Mouse (Mus musculus) left cerebral cortex, postnatal 14 days (tissue): ENCODE measurements around the gene Ces4a. TPM values are rescaled to one million over a fixed set of nuclear protein-coding genes. Genes with fewer than 3 reads are reported as not detected.
"Not testable (repeated sequence)": the region's sequence is repeated elsewhere in the genome, so short reads cannot be mapped to it uniquely, and the experiment has no call there.

Experiments
- DNase-seq, 2 experiments: peaks; one replicate each; pipeline ENCODE4 v3.0.0; 2021 to 2022; ENCODE audit warnings: low spot score in 2 of 2, mixed read lengths in 1 of 2
- intact Hi-C: fragments of 180-260 bp; cut with DNase I; formaldehyde crosslinking; loops from one replicate; pipeline ENCODE4 v1.15.1; 2025
- long read RNA-seq, 2 experiments: library from polyadenylated mRNA; stranded (forward); transcript quantifications; one replicate each; pipeline ENCODE4 v2.0.0; 2021
- total RNA-seq, 2 experiments: library from RNA; stranded (reverse); gene quantifications; 2 replicates each; pipeline ENCODE4 v1.2.3; 2021

Ces4a gene
- total RNA-seq: not detected
- long read RNA-seq, experiment 1: 0 reads
- long read RNA-seq, experiment 2: 0 reads

DNA sequence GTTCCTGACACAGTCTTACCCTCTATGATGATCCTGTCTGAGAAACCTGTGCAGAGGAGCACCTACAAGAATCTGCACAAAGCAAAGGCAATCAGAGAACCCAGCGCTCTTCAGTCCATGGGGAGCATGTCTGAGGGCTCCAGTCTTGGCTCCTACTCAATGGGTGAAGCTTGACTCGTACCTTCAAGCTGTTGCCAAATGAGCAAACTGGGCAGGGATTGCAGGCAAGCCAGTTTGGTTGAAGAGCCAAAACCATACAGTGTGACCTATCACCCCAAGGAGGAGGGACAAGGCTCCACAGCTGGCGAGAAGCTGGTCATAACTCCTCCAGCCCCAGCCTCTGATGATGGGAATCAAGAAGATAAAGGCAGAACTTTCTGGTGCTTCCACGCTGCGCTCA, at the start of gene Ces4a:
Ces4a (plus strand) TSS at position 292 of the 400 bp plus-strand sequence.
- intact Hi-C loops: no loop called here
- DNase-seq: no peak

DNA sequence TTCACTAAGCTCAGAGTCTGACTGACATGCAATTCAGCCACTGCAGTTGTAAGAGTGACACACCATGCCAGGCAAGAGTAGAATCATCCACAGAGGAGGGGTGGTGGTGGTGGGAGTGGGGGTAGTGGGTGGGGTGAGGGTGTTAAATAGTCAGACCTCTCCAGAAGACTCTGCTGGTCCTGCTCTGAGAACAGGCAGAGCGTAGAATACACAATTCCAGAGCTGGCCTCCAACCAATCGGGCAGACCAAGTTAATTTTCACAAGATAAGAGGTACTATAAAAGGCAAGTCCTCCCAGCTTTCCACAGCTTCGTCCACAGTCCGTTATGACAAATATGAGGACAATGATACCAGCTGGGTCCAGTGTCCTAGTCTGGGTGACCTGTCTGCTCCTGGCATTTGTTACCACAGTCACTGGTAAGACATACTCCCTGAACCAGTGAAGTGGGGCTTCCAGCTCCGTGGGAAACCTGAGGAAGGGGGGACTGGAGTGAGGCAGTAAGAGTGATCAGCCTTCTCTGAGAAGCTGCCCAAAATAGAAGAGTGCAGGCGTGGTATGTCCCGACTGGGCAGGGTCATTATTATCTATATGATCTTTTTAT, 48.0 kb upstream of the Ces4a start, which contains the start of gene Ces3b:
Ces3b (plus strand) TSS at position 305 of the 602 bp plus-strand sequence.
- DNase-seq: no peak
- intact Hi-C loops: no loop called here

DNA sequence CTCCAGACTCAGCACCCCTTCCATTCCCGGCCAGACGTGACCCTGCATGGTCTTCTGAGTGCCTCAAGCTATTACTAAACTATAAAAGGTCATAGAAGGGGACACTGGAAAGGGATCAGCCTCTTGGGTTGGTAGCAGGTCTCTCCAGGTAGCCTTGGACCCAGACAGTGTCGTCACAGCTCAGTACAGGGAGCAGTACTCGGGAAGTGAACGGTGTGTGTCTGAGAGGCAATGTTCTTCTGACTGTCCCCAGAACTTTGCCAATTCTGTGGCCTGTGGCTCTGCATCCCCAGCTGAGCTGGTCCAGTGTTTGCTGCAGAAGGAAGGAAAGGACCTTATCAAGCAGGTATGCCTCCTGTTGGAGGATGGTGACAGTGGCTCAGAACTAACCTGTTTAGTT, 43.4 kb upstream of the Ces4a start:
- intact Hi-C loops, DNase-seq: not testable (repeated sequence)

DNA sequence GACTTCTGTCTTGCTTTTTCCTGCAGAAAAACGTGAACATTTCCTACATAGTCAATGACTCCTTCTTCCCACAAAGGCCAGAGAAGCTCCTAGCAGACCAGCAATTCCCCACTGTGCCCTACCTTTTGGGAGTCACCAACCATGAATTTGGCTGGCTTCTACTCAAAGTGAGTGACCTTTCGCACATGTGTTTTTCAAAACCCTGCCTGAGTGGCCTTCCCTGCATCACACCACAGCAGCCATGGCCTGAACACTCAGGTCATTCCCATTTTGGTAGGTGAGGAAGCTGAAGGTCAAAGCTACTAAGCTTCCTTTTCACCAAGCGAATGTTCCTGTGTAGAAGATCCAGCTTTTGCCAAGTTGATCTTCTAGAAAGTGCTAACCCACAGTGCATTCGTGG, 43.0 kb upstream of the Ces4a start:
- intact Hi-C loops: no loop called here

DNA sequence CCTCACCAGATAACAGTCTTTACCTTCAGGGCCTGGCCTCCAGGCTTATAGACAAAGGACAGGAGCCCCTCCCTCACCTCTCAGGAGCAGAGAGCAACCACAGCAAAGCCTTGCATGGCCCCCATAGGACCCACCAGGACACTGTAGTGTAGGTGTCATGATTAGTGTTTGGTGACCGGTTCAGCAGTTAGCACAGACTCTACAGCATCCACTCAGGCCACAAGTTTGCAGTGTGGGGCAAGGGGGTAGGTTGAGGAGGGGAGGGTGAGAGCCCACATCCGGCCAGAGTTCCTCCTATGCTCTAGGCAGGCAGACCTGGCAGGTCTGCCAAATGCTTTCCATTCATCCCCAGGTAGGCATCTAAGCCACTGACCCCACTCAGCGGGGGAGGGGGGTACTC, 37.6 kb upstream of the Ces4a start:
- intact Hi-C loops: no loop called here
- no peak for DNase-seq

More for the DNA sequence above, 43.0 kb upstream of the Ces4a start:
- no peak for DNase-seq

DNA sequence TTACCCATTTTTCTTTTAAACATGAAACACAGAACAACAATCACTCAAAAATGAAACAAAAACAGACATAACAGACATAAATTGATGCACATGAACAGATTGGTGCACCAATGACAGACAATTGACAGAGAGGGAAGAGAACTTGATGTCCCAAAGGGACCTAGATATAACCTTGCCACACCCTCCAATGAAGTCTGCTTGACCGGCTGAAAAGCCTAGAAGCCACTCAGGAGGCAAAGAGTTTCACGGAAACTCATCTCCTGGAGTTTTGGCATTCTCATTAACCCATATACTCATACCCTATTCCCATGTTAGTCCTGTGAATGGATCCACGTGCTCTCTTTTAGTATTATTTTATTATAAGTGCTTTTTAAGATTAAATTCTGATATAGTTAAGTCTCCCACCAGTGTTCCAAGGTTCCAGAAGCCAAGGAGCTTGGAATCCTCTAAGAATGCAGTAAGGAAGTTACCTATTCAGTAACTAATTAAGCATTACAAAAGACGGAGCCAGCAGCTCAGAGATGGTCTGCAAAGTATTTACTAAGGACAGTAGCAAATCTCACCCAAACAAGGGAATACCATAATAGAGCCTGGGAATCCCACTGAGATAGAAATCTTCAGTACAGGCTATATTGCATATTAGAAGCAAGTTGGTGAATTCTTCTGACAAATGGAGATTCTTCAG, 29.4 kb upstream of the Ces4a start:
- DNase-seq, intact Hi-C loops: not testable (repeated sequence)

DNA sequence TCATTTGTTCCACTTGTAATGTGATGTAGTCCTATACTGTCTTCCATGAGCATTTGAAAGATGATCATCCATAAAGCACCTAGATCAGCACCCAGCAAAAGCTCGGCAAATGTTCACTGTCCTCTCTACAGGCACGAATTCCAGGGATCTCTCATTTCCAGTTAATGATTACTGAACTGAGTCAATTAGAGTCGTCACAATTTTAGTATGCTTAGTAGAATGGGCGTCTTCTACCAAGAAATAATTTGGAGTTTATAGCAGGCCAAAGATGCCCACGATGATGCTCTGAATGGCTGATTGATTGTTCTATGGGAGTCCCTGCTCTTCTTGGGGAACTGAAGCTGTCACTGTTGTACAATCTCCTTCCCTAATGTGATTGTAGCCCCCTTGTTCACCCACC, 27.9 kb upstream of the Ces4a start:
- intact Hi-C loops: not testable (repeated sequence)

DNA sequence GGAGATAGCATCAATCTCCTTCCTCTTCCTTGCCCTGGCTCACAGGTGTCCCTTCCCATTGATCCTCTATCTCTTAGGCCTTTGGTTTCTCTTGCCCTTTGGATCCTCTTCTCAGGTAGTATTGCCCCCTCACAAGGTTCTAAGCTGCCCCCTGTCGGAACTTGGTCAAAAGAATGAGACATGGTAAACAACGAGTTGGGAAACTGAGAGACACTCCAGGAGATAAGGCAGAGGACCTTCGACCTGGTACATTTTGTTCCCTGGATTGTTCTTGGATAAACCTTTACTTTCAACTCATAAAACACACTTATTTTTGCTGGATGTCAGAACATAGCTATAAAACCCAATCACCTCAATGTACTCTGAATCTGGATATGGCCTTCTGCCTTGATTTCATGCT, 27.4 kb upstream of the Ces4a start:
- intact Hi-C loops: no loop called here

More for the DNA sequence above, 27.9 kb upstream of the Ces4a start:
- not testable (repeated sequence) for DNase-seq

DNA sequence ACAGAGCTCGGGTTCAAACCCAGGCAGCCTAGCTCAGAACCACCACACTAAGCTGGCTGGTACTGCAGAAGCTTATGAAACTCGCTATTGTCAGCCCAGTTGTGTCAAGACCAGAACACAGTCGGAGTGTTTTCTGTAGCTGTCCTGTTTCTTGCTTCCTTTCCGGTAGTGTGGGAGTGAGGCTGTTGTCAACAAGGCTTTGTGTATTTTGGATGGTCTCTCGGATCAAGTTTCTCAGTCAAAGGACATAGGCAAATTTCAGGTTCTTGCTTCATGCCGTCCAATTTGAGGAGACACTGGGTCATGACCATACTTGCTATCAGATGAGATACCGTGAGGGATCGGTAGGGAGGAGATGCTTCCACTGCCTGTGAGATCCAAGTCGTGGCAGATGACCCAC, 1.7 kb upstream of the Ces4a start:
- intact Hi-C loops: loop anchor here (10.0 kb wide), 1 partner anchor 475 kb away; no protein-coding TSS in a partner anchor
- no peak for DNase-seq

More for the DNA sequence above, 27.4 kb upstream of the Ces4a start:
- no peak for DNase-seq

DNA sequence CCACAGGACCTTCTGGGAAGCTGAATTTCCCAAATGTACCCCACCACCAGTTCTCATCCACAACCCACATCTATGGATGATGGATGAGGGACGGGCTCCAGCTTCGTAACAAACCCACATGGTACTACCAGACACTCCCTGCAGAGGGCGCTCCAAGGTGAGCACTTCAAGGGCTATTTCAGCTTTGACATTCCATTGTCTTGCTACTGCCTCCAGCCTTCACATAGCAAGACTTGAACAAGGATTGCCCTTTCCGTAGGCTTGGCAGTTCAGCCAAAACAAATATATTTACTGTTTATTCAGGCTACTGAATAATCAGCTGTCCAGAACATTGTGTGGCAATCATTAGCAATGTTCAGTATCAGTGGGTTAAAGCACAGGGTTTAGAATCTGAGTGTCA, 6.8 kb downstream of the Ces4a start:
- DNase-seq: peak; percentile 10 to 57
- intact Hi-C loops: loop anchor here (5.0 kb wide), 1 partner anchor 84 kb away; no protein-coding TSS in a partner anchor

DNA sequence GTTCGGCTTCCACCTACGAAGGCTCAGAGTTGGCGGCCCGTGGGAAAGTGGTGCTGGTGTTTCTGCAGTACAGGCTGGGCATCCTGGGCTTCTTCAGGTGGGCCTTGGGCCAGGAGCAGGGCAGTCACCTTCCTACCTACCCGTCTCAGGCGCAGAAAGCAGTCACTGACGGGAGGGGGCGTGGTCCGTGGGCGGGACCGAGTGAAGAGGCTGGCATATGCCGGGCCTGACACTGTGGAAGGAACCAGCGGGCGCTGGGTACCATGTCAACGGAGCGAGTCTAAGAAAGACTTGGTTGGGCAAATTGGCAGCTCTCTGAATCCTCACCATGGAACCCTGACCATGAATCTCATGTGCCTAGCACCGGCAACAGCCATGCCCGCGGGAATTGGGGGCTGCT, 10.8 kb downstream of the Ces4a start:
- intact Hi-C loops: no loop called here
- no peak for DNase-seq

DNA sequence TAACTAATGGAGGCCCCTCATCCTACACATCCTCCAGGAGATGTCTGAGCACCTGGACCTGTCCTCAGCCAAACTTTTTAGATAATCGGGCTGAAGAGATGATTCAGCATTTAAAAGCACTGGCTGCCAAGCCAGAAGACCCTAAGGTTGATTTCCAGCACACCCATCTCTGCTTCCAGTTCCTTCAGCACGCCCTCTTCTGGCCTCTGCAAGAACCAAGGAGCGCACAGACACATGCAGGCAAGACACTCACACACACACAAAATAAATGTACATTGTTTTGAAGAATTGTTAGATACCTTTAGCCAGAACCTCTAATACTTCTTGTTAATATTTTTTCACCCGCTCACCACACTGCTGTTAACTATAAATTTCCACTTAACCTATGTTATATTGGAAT, 20.1 kb downstream of the Ces4a start:
- no peak for DNase-seq

DNA sequence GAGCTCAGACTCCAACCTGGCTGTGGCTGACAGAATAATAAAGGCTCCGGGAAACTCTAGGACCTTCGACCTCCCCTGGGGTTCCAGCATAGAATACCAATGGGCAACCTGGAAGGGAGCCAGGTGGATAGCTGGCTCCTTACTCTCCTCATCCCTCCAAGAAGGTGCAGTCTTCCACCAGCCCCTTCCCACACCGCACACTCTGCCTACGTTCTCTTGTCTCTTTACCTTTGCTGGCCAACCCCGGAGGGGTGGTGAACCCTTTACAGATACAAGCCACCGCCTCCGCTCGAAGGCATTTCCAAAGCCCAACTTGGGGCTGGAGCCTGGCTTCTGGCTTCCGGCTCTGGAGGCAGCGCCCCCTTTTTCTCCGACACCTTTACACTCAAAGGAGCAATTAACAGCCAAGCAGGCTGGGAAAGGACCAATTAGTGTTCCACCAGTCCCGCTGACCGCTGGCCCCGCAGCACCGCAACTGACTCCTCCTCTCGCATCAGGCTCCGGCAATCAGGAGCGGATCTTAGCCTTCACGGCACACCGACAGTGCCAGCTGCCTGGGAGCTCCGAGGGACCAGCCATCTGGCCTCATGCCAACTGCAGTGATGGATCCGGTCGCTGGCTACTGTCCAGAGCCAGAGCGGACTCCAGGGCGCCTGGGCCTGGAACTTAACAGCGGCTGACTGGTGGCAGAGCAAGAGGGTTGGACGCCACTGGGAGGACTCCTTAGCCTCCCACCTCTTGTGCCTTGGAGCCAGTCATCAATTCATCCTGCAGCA, 21.2 kb downstream of the Ces4a start:
- intact Hi-C loops: no loop called here
- DNase-seq: peak; percentile 78 to 82

More for the DNA sequence above, 20.1 kb downstream of the Ces4a start:
- intact Hi-C loops: no loop called here

DNA sequence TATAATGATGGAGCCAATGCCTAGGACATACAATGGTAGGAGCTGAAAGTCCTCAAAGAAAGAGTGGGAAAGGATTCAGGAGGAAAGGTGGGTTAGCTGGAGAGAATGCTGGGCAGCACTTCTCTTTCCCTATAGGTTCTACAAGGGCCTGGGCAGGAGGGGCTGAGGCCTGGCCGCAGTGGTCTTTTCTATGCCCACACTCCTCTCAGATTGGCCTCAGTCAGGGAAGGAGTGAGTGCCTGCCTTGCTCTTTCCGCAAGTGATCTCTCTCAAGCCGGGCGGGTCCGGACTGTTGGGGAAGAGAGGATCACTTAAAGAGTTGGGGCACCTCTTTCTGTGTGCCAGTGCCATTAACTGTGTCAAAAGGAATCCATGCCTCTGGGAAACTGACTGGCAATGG, 22.7 kb downstream of the Ces4a start:
- no peak for DNase-seq
- intact Hi-C loops: no loop called here

DNA sequence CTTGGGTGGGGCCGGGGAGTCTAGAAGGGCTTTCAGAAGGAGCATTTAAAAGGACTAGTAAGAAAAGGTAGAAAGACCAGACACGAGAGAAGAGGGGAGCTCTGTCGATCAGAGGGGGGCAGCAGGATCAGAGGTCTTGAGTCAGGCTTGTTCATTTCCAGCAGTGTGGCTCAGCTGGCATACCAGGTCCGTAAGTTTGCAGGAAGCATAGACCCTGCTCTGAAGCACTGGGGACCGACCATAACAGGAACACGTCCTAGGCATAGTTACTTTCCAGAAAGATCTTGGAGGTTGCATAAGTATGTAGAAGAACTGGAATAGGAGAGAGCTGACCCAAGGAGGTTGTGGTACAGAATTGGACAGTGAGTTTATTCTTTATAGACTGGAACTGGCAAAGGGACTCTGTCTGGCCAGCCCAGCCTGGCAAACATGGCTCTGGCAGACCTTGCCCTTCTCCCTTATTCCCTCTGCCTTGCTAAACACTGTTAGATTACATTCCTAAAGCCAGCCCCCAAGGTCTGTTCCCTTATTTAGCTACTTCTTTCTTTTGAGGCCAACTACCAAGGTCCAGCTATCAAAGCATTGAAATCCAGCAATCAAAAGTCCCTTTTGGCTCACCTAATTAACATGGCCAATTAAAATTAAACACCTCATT, 23.6 kb downstream of the Ces4a start:
- DNase-seq: no peak
- intact Hi-C loops: no loop called here

DNA sequence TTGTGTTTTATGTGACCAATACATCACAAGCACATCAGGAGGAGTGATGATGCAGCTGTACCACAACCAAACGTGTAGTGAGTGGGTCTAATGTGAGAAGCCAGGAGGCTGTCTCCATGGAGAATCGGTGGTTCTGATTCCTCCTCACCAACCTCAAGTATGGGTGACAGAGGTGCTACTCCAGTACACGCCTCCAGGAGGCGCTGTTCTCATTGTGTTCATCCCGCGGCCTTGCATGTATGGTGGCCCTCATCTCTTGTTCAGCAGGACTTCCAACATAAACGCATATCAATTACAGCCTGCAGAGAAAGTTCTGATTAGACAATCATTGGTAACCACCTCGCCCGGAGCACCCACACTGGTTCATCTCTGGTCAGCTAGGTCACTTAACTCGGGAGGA, 26.0 kb downstream of the Ces4a start:
- peak in 1 of 2 experiments; percentile 24 for DNase-seq
- intact Hi-C loops: no loop called here

DNA sequence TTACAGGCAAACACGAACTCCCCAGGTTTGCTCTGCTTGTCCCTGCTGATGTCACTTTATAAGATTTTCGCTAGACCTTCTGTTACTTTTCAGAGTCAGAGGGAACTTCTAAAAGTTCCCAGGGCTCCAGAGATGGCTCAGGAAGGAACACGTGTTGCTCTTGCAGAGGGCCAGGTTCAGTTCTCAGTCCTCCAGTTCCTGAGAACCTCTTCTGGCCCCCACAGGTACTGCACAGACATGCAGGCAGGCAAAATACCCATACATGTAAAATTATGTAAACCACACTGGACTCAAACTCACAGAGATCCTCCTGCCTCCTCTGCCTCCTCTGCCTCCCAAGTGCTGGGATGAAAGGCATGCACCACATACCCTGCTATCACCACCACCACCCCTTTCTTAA, 26.5 kb downstream of the Ces4a start:
- DNase-seq: no peak
- intact Hi-C loops: no loop called here

DNA sequence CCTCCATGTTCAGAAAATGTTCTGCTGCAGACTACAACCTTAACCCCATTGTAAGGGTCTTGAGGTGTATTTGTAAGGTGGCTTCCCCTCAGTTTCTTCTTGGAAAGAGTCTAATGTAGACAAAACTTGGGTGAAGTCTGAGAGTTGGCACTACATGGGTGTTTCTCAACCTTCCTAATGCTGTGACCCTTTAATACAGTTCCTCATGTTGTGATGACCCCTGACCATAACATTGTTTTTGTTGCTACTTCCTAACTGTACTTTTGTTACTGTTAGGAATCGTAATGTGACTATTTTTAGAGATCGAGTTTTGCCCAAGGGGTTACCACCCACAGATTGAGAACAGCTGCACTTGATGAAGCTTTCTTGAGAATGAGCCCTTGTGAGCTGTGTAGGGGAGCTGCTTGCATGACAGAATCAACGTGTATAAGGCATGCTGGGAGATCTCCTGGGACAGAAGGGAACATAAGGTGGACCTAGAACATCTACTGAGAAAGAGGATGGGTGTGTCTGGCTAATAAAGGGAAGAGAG, 29.6 kb downstream of the Ces4a start:
- intact Hi-C loops: no loop called here
- no peak for DNase-seq

DNA sequence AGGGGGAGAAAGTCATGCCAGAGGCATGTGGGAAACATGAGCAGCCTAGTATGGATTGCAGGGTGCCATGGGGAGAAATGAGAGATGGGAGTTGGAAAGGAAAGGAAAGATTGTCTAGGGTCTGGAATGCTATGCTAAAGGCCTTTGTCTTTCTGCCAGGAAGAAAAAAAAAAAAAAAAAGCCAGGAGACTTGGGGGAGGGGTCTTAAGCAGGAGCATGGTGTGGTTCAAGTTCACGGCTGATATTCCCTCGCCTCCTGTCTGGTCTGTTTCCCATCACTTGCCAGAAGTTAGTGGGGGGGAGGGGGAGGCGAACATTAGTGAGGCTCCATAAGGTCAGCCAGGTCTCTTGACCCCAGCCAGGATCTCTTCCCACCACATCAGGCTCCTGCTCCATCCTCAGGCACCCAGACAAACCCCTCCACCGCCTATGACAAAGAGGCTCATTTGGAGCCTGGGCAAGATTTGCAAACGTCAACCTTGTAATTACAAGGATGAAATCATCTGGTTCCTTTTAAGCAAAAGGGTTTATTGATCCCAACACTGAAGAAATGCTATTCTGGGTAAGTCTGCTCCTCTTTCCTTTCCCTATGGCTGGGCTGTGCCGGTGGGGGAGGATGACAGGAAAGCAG, 32.8 kb downstream of the Ces4a start:
- no peak for DNase-seq
- intact Hi-C loops: no loop called here
